In the genomic region with DNA sequence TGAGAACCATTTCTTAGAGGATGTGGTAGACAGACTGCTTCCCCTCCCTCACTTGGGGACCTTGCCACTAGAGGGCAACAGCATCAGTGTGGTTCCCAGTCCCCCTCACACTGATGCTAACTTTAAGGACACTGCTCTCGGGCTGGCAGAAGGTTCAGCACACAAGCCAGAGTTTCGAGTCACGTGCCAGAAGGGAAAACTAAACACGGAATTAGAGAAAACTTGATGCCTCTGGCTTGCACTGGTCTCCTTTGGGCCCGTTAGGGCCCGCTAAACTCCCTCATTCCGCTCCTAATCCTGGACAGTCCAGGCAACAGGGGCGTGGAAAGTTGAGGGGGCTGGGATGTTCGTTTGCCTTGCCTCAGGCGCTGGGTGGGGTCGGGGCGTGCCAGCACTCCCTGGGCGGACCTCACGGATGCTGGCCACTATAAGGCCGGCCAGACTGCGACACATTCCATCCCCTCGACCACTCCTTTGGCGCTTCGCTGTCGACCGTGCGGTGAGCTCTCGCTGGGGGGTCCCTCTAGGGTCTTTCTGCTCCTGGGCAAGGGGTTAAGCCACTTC, we compare ENCODE assay signal across 8 mouse cellular contexts. TPM values are rescaled to one million over a fixed set of nuclear protein-coding genes. Genes with fewer than 3 reads are reported as not detected.
A peak's percentile ranks its signal among the peaks of the same experiment; 100 is the strongest.
DNase-seq lines count a peak whose midpoint lies in the region; ATAC-seq and TF ChIP-seq lines count a peak whose summit lies in the region.

TSS of gene S100a6 (plus strand) at position 155 of the 564 bp plus-strand sequence.

- peaks cover 3% of the 10 kb centered on the region; the same call in 1 of the 2 replicates for H3K9me3 ChIP-seq in forebrain, embryonic 11.5 days (ENCODE audit: control insufficient read depth, low read length)
- H3K9me3 ChIP-seq in neural tube, embryonic 15.5 days (replicated peaks): no peaks in the 10 kb centered on the region

- H3K9ac ChIP-seq in forebrain, embryonic 11.5 days (ENCODE audit: low read length): peak within 1 kb of the TSS; percentile 48
- peak within 1 kb of the TSS; percentile 23 for H3K9ac ChIP-seq in neural tube, embryonic 15.5 days (replicated peaks)

- DNase-seq in adrenal gland, adult 2 months: peak; percentile 58
- DNase-seq in forebrain, embryonic 11.5 days (ENCODE audit: low spot score): peak; percentile 78
- peak; percentile 73 to 75 for DNase-seq in heart, postnatal 14 days
- peak; percentile 78 to 86 for DNase-seq in kidney, postnatal 4 days
- peak; percentile 57 for DNase-seq in lung, adult 2 months
- peak; percentile 88 for DNase-seq in thymus, postnatal 4 days

- intact Hi-C loops in heart, postnatal 14 days (cut with DNase I): loop anchor here (10.0 kb wide), 1 partner anchor 198 kb away; no protein-coding TSS in a partner anchor

- H3K27me3 ChIP-seq in forebrain, embryonic 11.5 days (ENCODE audit: control insufficient read depth, insufficient read depth, low read length): no peaks in the 10 kb centered on the region; the same call in 1 of the 2 replicates
- peaks cover 5% of the 10 kb centered on the region; the same call in 1 of the 2 replicates for H3K27me3 ChIP-seq in neural tube, embryonic 15.5 days (replicated peaks)

- ATAC-seq in CD4-positive, CD25-positive, alpha-beta regulatory T cell, adult 4 months: peak; percentile 89
- peak; percentile 77 for ATAC-seq in forebrain, embryonic 11.5 days (replicated peaks; ENCODE audit: low FRiP score)
- ATAC-seq in neural tube, embryonic 15.5 days (ENCODE audit: low FRiP score): peak; percentile 63; the same call in 1 of the 2 replicates

- peaks cover 5% of the 10 kb centered on the region; the same call in 1 of the 2 replicates for H3K4me1 ChIP-seq in forebrain, embryonic 11.5 days (replicated peaks; ENCODE audit: control insufficient read depth, insufficient read depth, low read length)
- H3K4me1 ChIP-seq in lung, adult 2 months (ENCODE audit: control insufficient read depth, insufficient read depth, low read length): 0 out of 2 replicates have a peak, but pooled peaks cover 2% of the 10 kb centered on the region
- H3K4me1 ChIP-seq in neural tube, embryonic 15.5 days: peaks cover 5% of the 10 kb centered on the region

- no peaks in the 10 kb centered on the region for H3K36me3 ChIP-seq in forebrain, embryonic 11.5 days (ENCODE audit: control insufficient read depth, insufficient read depth, low read length)
- H3K36me3 ChIP-seq in neural tube, embryonic 15.5 days: no peaks in the 10 kb centered on the region

- TF ChIP-seq CTCF in lung, adult 2 months (IDR thresholded peaks at IDR 0.05; ENCODE audit: insufficient read depth, low read length): peak; percentile 91

- peak within 1 kb of the TSS; percentile 28 for H3K4me3 ChIP-seq in forebrain, embryonic 11.5 days (ENCODE audit: low read depth, low read length)
- H3K4me3 ChIP-seq in lung, adult 2 months (replicated peaks; ENCODE audit: extremely low read depth, low read depth, low read length): peak within 1 kb of the TSS; percentile 49
- H3K4me3 ChIP-seq in neural tube, embryonic 15.5 days (replicated peaks): peak within 1 kb of the TSS; percentile 32

- under 1% methylated on average over 23 of the region's 23 CpGs for WGBS in forebrain, embryonic 11.5 days
- WGBS in lung, adult 2 months: 3% methylated on average over 23 of the region's 23 CpGs
- WGBS in neural tube, embryonic 15.5 days: under 1% methylated on average over 23 of the region's 23 CpGs

- peak within 1 kb of the TSS; percentile 71 for H3K4me2 ChIP-seq in forebrain, embryonic 11.5 days (ENCODE audit: low read depth, low read length, severe bottlenecking)
- H3K4me2 ChIP-seq in neural tube, embryonic 15.5 days: peak within 1 kb of the TSS; percentile 67

- TF ChIP-seq POLR2A in lung, adult 2 months (IDR thresholded peaks at IDR 0.05; ENCODE audit: borderline replicate concordance, extremely low read depth, low read depth, low read length): peak; percentile 86; the same call in 1 of the 2 replicates

- no peak within 1 kb of the TSS for H3K27ac ChIP-seq in forebrain, embryonic 11.5 days (ENCODE audit: low read depth, low read length)
- H3K27ac ChIP-seq in neural tube, embryonic 15.5 days (replicated peaks): no peak within 1 kb of the TSS

RNA-seq across cellular contexts. Expression of gene S100a6, which starts in this region (rescaled TPM):
- polyA plus RNA-seq in CD4-positive, CD25-positive, alpha-beta regulatory T cell, adult 4 months (2017; shearing (Covaris generic)): 100 to 1,000 TPM; 291 to 360 TPM
- total RNA-seq in adrenal gland, adult 2 months (2021): 100 to 1,000 TPM in 1 of 2 experiments, 10 to 100 TPM in 1; 29.3 to 101 TPM
- 43.4 and 55.2 TPM in 2 replicates for polyA plus RNA-seq in adrenal gland, adult 2 months (2012; rRNA removed)
- polyA plus RNA-seq in forebrain, embryonic 11.5 days (2014; fragmentation: Nextera tagmentation; extraction: Ambion mirVana): 24.3 and 27.0 TPM in 2 replicates
- 10 to 100 TPM; 62.2 to 71.0 TPM for total RNA-seq in heart, postnatal 14 days (2021)
- polyA plus RNA-seq in lung, adult 2 months (2012; rRNA removed): 439 and 454 TPM in 2 replicates
- polyA plus RNA-seq in neural tube, embryonic 15.5 days (2015; fragmentation: Nextera tagmentation; extraction: Ambion mirVana): 43.6 and 90.4 TPM in 2 replicates
